Mouse (Mus musculus) heart, embryonic 15.5 days (tissue): ENCODE results near the gene Spata2l. TPM values are rescaled to one million over a fixed set of nuclear protein-coding genes. Genes with fewer than 3 reads are reported as not detected.
"Not testable (repeated sequence)": the region's sequence is repeated elsewhere in the genome, so short reads cannot be mapped to it uniquely, and the experiment has no call there.

Experiments used
- ATAC-seq: fragments of 200-750 bp; cut with Nextera tagmentation; replicated peaks from 2 replicates; pipeline ENCODE4 v1.8.0; 2017; ENCODE audit warnings: low read depth, moderate TSS enrichment; ENCODE audit not compliant: insufficient number of reproducible peaks, insufficient read depth, low FRiP score
- H3K27ac ChIP-seq: fragments of 300-500 bp; sonication (generic); 2 replicates; pipeline ENCODE4 v1.5.1; 2015; ENCODE audit warnings: mild to moderate bottlenecking, inconsistent platforms
- H3K27me3 ChIP-seq: fragments of 300-500 bp; sonication (generic); 2 replicates; pipeline ENCODE4 v1.6.1; 2015; ENCODE audit warnings: inconsistent platforms
- H3K36me3 ChIP-seq: fragments of 300-500 bp; sonication (generic); 2 replicates; pipeline ENCODE4 v1.6.1; 2015; ENCODE audit warnings: mild to moderate bottlenecking, inconsistent platforms
- H3K4me1 ChIP-seq: fragments of 300-500 bp; sonication (generic); replicated peaks from 2 replicates; pipeline ENCODE4 v1.6.1; 2015; ENCODE audit warnings: inconsistent platforms
- H3K4me2 ChIP-seq: fragments of 300-500 bp; sonication (generic); 2 replicates; pipeline ENCODE4 v1.6.1; 2015; ENCODE audit warnings: inconsistent platforms, mild to moderate bottlenecking, moderate library complexity
- H3K4me3 ChIP-seq: fragments of 300-500 bp; sonication (generic); 2 replicates; pipeline ENCODE4 v1.5.1; 2015; ENCODE audit warnings: mild to moderate bottlenecking, inconsistent platforms
- H3K9ac ChIP-seq: fragments of 300-500 bp; sonication (generic); 2 replicates; pipeline ENCODE4 v1.6.1; 2015; ENCODE audit warnings: mild to moderate bottlenecking, inconsistent platforms
- H3K9me3 ChIP-seq: fragments of 300-500 bp; sonication (generic); replicated peaks from 2 replicates; pipeline ENCODE4 v1.6.1; 2016; ENCODE audit warnings: inconsistent platforms
- WGBS: fragments of 180-500 bp; shearing (Covaris S2); methylation state at CpG from one replicate; pipeline ENCODE4 v1.1.7; 2015; ENCODE audit warnings: mixed read lengths; 5-methylcytosine and 5-hydroxymethylcytosine counted together
- polyA plus RNA-seq: library from polyadenylated mRNA; unstranded; fragments of >200 nt; fragmentation: Nextera tagmentation; extraction: Ambion mirVana; gene quantifications from 2 replicates; pipeline ENCODE4 v1.2.1, GENCODE M21; 2015

The Spata2l gene
- polyA plus RNA-seq, 1 experiment from 2014 or later, result 3.4 TPM

DNA sequence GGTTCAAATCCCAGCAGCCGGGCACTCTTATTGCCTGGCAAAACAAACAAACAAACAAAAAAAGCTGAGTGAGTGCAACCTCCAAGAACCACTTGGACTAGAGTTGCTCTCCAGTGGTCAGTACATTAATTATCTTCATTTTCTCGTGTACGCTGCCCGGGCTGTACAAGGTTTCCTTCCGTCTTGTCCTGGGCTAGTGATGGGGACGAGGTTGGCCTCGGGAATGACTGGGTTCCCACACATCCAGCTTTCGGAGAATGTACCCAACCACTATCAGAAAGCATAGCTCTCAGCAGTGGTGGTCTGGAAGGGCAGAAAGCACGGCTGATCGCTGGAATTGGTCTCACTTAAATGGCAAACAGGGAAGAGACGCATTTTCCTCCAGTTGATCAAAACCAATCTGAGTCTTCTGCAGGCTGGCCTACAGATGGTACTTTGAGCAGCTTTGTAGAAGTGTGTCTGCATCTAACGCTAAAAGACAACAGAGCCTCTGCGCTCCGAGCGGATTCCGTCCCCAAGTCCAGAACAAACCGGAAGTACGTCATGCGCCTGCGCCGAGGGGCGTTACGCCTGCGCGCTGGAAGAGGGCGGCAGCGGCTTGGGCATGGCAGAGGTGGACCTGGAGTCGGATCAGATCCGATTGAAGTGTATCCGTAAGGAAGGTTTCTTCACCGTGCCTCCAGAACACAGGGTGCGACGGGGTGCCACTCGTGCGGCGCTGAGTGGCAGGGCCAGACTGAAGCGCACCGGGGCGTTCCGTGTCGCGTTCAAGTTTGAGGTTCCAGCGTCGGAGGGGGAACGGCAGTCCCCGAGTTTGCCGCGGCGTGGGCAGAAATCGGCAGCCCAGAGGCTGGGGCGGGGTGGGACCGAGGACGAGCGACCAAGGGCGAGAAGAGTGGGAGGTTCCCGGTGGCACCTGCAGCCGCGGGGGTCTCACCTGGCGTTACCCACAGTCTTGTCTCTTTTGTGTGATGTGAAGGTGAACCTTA, 11.5 kb downstream of the Spata2l start, which contains the start of gene Cdk10:
TSS of gene Cdk10 (plus strand) at position 565 of the 989 bp plus-strand sequence.
- Histone ChIP-seq H3K4me1 (peaks cover 14% of the 10 kb centered on the region), H3K27ac (peak within 1 kb of the TSS; percentile 82), H3K9ac (peak within 1 kb of the TSS; percentile 83), H3K4me3 (peak within 1 kb of the TSS; percentile 64), H3K27me3 (no peaks in the 10 kb centered on the region), H3K4me2 (peak within 1 kb of the TSS; percentile 90), H3K9me3 (no peaks in the 10 kb centered on the region), H3K36me3 (peaks cover 21% of the 10 kb centered on the region)
- peak; percentile 76; the same call in 1 of the 2 replicates for ATAC-seq
- 3% methylated on average over 59 of the region's 59 CpGs for WGBS

DNA sequence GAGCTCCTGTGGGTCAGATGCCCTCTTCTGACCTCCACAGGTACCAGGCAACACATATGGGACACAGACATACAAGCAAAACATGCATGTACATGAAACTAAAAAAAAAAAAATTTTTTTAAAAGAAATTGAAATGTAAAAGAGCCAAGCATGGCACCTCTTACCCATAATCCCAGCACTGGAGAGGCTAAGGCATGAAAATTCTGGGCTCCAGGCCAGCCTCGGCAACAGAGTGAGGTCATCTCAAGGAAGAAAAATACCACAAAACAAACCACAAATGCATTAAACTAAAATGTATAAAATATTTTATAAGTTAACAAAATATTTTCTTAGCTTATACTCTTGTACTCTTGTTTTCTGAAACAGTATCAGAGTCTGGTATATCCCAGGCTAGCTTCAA, 15.1 kb downstream of the Spata2l start:
- no peaks in the 10 kb centered on the region for H3K36me3 ChIP-seq
- H3K4me1 ChIP-seq, result peaks cover 14% of the 10 kb centered on the region
- no peak overlapping the region for H3K4me2 ChIP-seq
- H3K27me3 ChIP-seq, result no peaks in the 10 kb centered on the region
- H3K4me3 ChIP-seq, result no peak overlapping the region
- ATAC-seq, result no peak
- 62% methylated on average over 1 of the region's 1 CpGs for WGBS
- no peak overlapping the region for H3K9ac ChIP-seq
- no peaks in the 10 kb centered on the region for H3K9me3 ChIP-seq
- H3K27ac ChIP-seq, result no peak overlapping the region

DNA sequence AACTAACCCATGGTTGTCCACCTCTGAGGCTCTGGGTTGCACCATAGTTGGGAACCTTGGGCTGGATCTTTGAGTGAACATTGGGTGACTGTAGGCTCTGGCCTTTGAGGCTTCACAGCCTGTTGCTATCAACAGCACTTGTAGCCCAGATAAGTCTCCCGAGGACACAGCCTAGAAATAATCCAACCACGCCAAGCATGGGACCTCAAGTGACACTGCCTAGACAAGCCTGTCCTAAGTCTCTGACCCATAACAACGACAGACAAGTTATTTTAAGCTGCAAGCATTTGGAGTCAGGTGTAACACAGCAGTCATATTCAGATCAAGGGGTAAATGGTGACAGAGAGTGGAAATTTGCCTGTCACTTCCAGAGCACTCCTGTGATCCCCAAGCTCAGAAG, 20.6 kb downstream of the Spata2l start:
- no peak overlapping the region for H3K4me2 ChIP-seq
- ATAC-seq, result no peak
- no peak overlapping the region for H3K9ac ChIP-seq
- no peaks in the 10 kb centered on the region for H3K27me3 ChIP-seq
- no peak overlapping the region for H3K4me3 ChIP-seq
- H3K27ac ChIP-seq, result no peak overlapping the region
- H3K9me3 ChIP-seq, result no peaks in the 10 kb centered on the region
- H3K4me1 ChIP-seq, result peaks cover 17% of the 10 kb centered on the region
- WGBS, result 22% methylated on average over 3 of the region's 3 CpGs
- no peaks in the 10 kb centered on the region for H3K36me3 ChIP-seq

DNA sequence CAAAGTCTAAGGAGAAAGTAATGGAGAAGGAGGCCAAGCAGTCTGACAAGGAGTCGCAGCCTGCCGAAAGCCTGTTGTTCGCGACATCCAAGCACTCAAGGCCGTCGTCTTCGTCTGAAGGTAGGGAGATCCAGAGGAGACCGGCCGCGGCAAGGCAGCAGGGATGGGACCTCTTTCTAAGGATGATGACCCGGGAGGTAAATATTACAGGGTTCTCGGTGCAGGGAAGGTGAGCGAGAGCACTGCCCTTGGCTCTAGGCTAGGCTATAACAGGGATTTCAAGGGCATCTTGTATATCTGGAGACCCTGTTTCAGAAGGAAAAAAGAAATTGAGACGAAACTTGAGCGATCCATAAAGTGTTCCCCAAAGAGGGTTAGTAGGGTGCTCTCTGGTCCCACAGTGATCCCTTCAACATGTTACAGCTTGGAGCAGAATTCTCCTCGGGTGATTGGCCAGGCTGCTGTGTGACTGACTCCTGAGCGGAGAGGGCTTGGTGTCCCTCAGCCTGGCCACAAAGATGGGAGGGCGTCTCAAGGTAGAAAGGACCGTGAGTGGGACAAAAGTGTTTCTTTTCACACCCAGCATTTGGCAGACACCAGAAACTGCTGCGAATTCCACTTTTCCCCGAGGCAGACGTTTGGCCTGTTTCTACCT, 22.8 kb downstream of the Spata2l start:
- peak overlapping the region; percentile 66 for H3K27ac ChIP-seq
- peaks cover 17% of the 10 kb centered on the region for H3K4me1 ChIP-seq
- H3K9ac ChIP-seq, result peak overlapping the region; percentile 98
- no peaks in the 10 kb centered on the region for H3K9me3 ChIP-seq
- peak; percentile 11; the same call in 1 of the 2 replicates for ATAC-seq
- peak overlapping the region; percentile 96 for H3K4me3 ChIP-seq
- H3K4me2 ChIP-seq, result peak overlapping the region; percentile 91
- H3K36me3 ChIP-seq, result peaks cover 18% of the 10 kb centered on the region
- WGBS, result 17% methylated on average over 22 of the region's 22 CpGs
- H3K27me3 ChIP-seq, result no peaks in the 10 kb centered on the region

DNA sequence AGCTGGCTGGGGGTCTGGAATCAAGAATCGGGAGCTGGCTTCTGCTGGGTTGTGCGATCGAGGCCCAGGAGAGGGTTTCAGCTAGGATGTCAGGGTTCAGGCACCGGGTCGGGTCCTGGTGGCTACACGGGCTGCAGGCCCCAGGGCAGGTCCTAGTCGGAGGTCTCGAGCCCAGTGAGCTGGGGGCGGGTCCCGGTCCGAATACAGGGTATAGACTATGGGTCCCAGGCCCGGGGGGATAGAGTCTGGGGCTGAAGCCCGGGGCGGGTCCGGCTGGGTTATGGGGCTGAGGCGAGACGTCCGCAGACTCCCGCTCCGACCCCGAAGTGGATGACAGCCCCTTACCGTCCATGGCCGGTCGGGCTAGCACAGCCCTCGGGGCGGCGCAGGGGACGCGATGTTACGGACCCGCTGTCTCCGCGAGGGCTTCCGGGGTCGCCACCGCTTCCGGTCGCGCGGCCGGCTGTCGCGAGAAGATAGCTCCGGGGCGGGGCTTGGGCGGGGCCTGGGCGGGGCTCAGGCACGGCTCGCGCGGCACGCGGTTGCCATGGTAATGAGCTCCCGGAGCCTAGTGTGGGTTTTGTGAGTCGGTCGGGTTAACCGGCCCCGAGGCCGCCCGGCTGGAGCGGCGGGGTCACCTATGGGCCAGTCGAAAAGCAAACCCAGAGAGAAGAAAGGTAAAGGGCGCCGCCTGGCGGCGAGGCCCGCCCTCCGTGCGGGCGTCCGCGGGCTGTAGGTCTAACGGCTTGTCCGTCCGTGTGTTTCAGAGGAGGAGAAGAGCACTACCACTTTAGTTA, 23.5 kb downstream of the Spata2l start, which contains the start of the genes Chmp1a and Spata33:
TSS of gene Chmp1a (minus strand) at position 443 of the 797 bp plus-strand sequence.
TSS of gene Spata33 (plus strand) at position 512 of the 797 bp plus-strand sequence.
- no peaks in the 10 kb centered on the region for H3K9me3 ChIP-seq
- peak within 1 kb of the TSS; percentile 98 for H3K9ac ChIP-seq
- H3K4me1 ChIP-seq, result peaks cover 17% of the 10 kb centered on the region
- WGBS, result 1% methylated on average over 73 of the region's 76 CpGs
- peaks cover 25% of the 10 kb centered on the region for H3K36me3 ChIP-seq
- H3K4me2 ChIP-seq, result peak within 1 kb of the TSS; percentile 91
- H3K27ac ChIP-seq, result peak within 1 kb of the TSS; percentile 66
- peak; percentile 93 for ATAC-seq
- peak within 1 kb of the TSS; percentile 96 for H3K4me3 ChIP-seq
- H3K27me3 ChIP-seq, result no peaks in the 10 kb centered on the region

DNA sequence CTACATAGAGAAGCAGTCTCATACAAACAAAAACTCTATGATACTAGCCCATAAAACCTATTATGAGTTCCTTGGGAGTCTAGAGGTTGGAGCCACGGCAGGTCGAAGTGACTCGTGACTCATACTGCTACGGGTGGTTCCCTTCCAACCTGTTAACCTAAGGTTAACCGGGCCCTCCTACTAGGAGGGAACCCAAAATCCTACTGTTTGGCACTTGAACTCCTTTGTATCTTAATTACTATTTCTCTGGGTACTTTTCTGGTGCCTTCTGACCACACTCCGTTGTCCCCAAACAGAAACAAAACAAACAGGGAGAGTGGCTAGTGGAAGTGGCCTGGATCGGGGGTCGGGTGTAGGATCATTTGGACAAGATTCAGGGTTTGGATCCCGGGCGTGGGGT, 24.2 kb downstream of the Spata2l start:
- Histone ChIP-seq H3K27me3 (no peaks in the 10 kb centered on the region), H3K36me3 (peaks cover 30% of the 10 kb centered on the region), H3K4me1 (peaks cover 17% of the 10 kb centered on the region), H3K9me3 (no peaks in the 10 kb centered on the region), H3K9ac (peak overlapping the region; percentile 98), H3K4me2 (peak overlapping the region; percentile 91), H3K27ac (peak overlapping the region; percentile 66; the same call in 1 of the 2 replicates), H3K4me3 (peak overlapping the region; percentile 96)
- no peak for ATAC-seq
- 36% methylated on average over 10 of the region's 10 CpGs for WGBS

DNA sequence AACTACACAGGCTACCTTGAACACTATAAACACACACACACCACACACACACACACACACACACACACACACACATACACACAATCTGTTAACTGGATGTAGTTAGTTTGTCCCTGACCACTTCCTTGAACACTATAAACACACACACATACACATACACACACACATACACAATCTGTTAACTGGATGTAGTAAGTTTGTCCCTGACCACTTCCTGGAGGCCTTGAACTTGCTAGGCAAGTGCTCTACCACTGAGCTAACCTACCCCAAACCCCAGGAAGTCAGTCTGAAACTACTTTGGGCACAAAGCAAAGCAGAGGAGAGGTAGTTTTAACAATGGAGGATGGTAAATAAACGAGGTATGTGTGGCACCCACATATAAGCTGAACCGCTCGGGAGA, 32.5 kb downstream of the Spata2l start:
- Histone ChIP-seq H3K4me2 (no peak overlapping the region), H3K4me3 (no peak overlapping the region), H3K9ac (no peak overlapping the region), H3K36me3 (peaks cover 30% of the 10 kb centered on the region), H3K4me1 (no peaks in the 10 kb centered on the region), H3K27me3 (no peaks in the 10 kb centered on the region; the same call in 1 of the 2 replicates), H3K9me3 (no peaks in the 10 kb centered on the region), H3K27ac (no peak overlapping the region)
- ATAC-seq, result no peak
- WGBS, result 77% methylated on average over 3 of the region's 3 CpGs

DNA sequence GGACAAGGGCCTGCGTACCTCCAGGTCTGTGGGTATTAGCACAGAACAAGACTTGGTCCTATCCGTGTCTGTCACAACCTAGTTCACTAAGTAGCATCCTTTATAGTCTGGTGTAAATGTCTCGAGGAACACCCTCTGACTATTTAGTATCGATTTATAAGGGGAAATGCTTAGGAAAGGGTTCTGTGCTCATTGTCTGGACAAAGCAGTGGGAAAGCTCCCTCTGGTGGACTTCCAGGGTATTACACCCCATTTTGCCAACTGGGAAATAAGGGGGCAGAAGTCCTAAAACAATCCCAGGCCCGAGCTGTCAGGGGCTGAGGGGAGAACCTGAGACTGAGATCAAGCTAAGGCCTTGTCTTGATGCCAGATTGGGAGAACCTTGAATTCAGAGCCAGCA, 33.7 kb downstream of the Spata2l start:
- Histone ChIP-seq H3K9ac (no peak overlapping the region), H3K4me3 (no peak overlapping the region), H3K4me1 (no peaks in the 10 kb centered on the region), H3K9me3 (no peaks in the 10 kb centered on the region), H3K27ac (no peak overlapping the region), H3K4me2 (no peak overlapping the region), H3K36me3 (peaks cover 17% of the 10 kb centered on the region), H3K27me3 (no peaks in the 10 kb centered on the region; the same call in 1 of the 2 replicates)
- no peak for ATAC-seq
- WGBS, result 25% methylated on average over 5 of the region's 5 CpGs

DNA sequence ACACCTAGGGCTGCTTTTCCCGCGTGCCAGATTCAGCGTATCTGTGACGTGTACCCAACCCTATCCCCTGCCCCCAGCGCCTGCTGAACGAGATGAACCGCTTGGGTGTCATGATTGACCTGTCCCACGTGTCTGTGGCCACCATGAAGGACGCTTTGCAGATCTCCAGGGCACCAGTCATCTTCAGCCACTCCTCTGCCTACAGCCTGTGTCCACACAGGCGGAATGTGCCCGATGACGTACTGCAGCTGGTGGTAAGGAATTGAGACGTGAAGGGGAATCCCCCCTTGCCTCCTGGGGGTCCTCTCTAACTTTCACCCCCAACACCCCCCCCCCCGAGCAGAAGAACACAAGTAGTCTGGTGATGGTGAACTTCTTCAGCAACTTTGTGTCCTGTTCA, 36.2 kb downstream of the Spata2l start:
- H3K4me1 ChIP-seq, result no peaks in the 10 kb centered on the region
- no peaks in the 10 kb centered on the region for H3K9me3 ChIP-seq
- no peak overlapping the region for H3K9ac ChIP-seq
- no peak overlapping the region for H3K27ac ChIP-seq
- no peak overlapping the region for H3K4me2 ChIP-seq
- peaks cover under 1% of the 10 kb centered on the region; the same call in 1 of the 2 replicates for H3K36me3 ChIP-seq
- no peaks in the 10 kb centered on the region; the same call in 1 of the 2 replicates for H3K27me3 ChIP-seq
- ATAC-seq, result no peak
- 49% methylated on average over 14 of the region's 14 CpGs for WGBS
- H3K4me3 ChIP-seq, result no peak overlapping the region

DNA sequence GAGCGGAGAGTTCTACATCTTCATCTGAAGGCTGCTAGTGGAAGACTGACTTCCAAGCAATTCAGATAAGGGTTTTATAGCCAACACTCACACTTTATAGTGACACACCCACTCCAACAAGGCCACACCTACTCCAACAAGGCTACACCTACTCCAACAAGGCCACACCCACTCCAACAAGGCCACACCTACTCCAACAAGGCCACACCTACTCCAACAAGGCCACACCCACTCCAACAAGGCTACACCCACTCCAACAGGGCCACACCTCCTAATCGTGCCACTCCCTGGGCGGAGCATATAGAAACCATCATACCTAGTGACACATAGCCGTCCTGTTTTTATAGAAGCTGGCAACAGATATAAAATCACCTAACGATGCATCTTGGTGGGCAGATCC, 39.0 kb downstream of the Spata2l start:
- H3K27me3 ChIP-seq, H3K36me3 ChIP-seq, H3K9me3 ChIP-seq, H3K4me3 ChIP-seq, ATAC-seq, H3K9ac ChIP-seq, H3K4me1 ChIP-seq, H3K4me2 ChIP-seq, H3K27ac ChIP-seq: not testable (repeated sequence)
- 73% methylated on average over 5 of the region's 5 CpGs for WGBS
